Mouse (Mus musculus) left cerebral cortex, postnatal 4 days (tissue): ENCODE data around the gene Ccdc191. TPM values are rescaled to one million over a fixed set of nuclear protein-coding genes. Genes with fewer than 3 reads are reported as not detected.

Experiments
- DNase-seq: peaks from one replicate; pipeline ENCODE4 v3.0.0-alpha.2; 2022
- intact Hi-C: fragments of 180-260 bp; cut with DNase I; formaldehyde crosslinking; loops from one replicate; pipeline ENCODE4 v1.15.1; 2025
- total RNA-seq, 2 experiments: library from RNA; stranded (reverse); gene quantifications; 2 replicates each; pipeline ENCODE4 v1.2.3; 2021

The Ccdc191 gene
- 1 to 10 TPM; 2.4 to 3.8 TPM for total RNA-seq

GRCm38 (mm10) chr16:43889208-43890004 is at the start of gene Ccdc191:
TSS of gene Ccdc191 (plus strand) at chr16:43889800.
- intact Hi-C loops: loop anchor here (5.0 kb wide), 1 partner anchor 173 kb away; the partner anchor contains the start of gene Gramd1c
- DNase-seq: peak; percentile 99

DNA sequence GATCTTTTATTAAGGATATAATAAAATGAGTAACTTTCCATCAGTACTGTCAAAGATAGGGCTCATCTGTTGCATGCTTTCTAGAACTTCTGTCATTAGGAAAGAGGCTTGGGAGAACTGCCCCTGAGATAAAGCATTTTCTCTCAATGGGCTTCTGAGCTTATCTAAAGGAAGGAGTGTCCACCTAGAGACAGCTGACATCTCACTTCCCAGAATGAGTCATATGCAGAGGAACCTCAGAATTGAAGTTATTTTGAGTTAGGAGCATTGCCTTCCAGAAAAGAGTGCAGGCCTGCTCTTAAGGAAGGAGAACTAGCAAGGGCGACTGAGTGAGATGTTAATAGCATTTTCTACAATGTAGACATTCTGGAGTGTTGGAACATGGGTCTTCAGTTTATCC is 48.4 kb upstream of the Ccdc191 start:
- no peak for DNase-seq
- intact Hi-C loops: no loop called here

DNA sequence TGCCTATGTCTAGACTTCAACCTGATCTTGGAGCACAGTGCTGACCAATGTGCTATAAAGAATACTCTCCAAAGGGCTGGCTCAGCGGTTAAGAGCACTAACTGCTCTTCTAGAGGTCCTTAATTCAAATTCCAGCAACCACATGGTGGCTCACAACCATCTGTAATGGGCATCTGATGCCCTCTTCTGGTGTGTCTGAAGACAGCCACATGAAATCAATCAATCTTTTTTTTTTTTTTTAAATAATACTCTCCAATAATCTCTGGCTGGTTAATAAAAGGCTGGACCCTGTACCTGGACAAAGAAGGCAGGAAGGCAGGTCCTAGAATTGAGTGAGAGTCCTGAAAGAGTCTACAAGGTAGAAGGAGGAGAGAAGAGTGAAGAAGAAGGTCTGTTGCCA is 39.8 kb upstream of the Ccdc191 start:
- intact Hi-C loops: no loop called here

DNA sequence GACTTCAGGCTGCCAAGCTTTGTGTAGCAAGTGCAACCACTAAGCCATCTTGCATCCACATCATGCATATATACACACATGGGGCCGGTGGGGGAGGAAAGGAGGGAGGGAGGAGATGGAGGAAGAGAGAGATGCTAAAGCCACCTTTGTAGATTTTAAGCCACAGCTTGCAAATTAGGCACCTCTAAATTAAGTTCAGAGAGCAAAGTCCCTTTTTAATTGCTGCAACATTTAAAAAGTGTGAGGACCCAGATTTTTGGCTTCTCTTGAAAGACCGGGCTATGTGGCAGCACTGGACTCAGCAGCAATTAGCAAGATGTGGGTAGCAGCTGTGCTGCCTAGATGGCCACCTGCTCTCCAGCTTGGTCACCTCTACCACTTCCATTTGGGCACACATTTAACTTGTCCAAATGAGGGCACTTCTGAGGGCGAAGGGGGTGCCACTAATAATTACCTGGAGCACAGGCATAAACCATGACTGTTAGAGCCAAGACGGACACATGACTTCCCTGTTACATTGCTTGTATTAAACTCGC is 30.6 kb upstream of the Ccdc191 start:
- no peak for DNase-seq
- intact Hi-C loops: no loop called here

More for the DNA sequence above, 39.8 kb upstream of the Ccdc191 start:
- DNase-seq: no peak

- DNase-seq: no peak
- intact Hi-C loops: no loop called here
Observed at GRCm38 (mm10) chr16:43860624-43861023, 29.0 kb upstream of the Ccdc191 start.

DNA sequence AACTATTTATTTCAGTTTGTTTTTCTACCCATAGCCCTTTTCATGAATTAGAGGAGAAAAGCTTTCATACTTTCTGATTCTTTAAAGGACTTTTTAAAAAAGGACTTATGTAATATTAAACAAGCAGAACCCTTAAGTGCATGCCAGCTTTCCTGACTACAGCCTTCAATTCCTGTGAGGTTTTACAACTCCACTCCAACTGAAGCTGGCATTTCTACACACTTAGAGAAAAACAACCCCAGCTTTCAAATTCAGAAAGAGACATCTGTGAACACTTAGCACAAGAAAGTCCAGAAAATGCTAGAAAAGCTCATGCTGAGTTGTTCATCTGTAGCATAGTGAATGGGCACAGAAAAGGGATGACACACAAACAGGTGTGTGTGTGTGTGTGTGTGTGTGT is 19.8 kb upstream of the Ccdc191 start:
- DNase-seq: no peak
- intact Hi-C loops: no loop called here

DNA sequence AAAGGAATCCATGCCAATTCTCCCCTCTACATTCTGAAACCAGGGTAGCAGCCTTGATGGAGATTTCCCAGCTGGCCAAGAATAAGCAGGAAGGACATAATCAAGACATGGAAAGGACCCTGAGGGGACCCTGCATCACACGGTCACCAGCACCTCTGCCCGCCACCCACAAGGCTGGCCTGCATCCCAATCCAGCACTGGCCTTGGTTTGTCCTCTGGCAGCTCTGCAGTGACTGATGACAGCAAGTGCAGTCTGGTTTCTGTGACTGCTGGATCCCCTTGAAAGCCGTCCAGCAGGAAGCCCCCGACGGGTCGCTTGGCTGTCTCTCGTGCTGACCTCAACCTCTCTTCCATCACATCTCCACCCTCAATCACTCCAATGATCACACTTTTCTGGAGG is 18.2 kb upstream of the Ccdc191 start:
- DNase-seq: no peak
- intact Hi-C loops: no loop called here

GRCm38 (mm10) chr16:43879769-43880168 is 9.8 kb upstream of the Ccdc191 start:
- intact Hi-C loops: no loop called here
- no peak for DNase-seq

- intact Hi-C loops: no loop called here
- DNase-seq: no peak
Observed at GRCm38 (mm10) chr16:43881636-43882035, 8.0 kb upstream of the Ccdc191 start.

DNA sequence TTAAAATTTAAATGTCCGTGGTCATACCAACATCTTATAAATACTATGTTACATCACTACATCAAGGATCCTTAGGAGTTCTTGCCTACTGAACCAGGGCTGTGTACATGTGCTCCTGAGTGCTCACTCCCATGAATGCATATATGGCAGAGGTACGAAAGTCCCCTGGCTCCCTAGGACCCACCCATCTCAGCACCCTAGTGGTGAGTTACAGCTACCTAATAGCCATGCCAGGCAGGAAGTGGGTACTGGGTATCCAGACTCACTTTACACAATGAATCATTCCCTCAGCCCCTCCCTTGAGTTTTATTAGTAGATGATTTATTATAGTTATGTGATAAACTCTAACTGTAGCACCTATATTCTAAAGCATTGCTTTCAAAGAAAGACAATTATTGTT is 7.3 kb upstream of the Ccdc191 start:
- intact Hi-C loops: no loop called here
- DNase-seq: no peak

DNA sequence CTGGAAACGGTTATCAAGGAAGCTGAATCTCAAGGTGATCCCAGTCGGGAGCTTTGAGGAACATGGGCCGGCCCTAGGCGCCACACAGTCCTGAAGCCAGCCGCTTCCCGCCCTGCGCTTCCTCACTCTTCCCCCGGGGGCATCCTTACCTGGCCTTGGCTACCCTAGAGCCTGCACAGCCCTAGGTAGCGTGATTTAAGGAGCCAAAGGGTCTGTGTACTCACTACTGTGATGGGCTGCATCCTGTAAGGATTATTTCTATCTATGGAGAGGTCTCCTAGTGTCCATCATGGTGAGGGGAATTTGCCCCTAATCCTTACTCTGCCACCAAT is 371 bp downstream of the Ccdc191 start:
- intact Hi-C loops: no loop called here

DNA sequence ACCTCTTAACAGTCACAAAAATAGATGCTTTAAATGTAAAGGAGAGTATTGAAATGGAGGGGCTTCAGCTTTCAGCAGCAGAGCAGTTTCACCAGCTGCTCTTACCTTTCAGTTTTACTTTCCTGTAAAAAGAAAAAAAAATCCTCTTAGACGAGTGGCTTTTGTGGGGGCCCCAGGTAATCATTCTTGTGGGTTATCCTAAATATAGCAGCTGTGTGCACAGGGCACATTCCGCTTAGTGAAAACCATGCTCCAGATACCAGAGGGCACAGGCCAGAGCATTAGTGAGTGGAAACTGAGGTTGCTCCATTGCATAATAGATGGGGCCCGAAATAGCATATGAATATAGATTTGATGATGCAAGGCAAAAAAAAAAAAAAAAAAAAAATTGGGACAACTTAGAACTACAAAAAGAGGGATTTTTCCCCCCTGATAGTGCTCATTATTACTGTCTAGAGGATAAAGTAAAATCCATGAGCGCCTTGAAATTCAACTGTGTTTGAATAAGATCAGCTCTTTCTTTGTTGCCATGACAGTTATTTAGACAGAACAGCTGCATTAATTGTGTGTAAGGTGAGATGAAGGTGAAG is 1.2 kb downstream of the Ccdc191 start:
- intact Hi-C loops: no loop called here
- no peak for DNase-seq

More for the DNA sequence above, 371 bp downstream of the Ccdc191 start:
- peak; percentile 79 for DNase-seq

- no peak for DNase-seq
- intact Hi-C loops: no loop called here
Observed at GRCm38 (mm10) chr16:43894501-43894900, 4.9 kb downstream of the Ccdc191 start.

DNA sequence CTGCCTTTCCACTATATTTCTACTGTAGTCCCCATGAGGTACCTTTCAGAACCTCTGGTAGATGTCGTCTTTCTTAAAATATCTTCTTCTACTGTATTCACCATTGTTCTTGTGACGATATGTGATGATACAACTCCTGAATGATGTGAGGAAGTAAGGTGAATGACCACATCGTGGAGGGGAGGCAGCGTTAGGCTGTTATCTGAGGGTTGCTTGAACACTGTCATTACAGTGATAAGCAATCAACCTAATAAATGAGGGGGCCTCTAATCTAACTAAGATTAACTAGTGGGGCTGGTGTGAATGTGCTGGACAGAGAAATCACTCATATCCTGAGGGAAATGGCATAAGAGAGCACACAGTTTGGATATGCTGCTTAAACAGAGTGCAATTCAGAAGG is 10.5 kb downstream of the Ccdc191 start:
- no peak for DNase-seq
- intact Hi-C loops: no loop called here

- intact Hi-C loops: no loop called here
- no peak for DNase-seq
Observed at GRCm38 (mm10) chr16:43900571-43900970, 11.0 kb downstream of the Ccdc191 start.

DNA sequence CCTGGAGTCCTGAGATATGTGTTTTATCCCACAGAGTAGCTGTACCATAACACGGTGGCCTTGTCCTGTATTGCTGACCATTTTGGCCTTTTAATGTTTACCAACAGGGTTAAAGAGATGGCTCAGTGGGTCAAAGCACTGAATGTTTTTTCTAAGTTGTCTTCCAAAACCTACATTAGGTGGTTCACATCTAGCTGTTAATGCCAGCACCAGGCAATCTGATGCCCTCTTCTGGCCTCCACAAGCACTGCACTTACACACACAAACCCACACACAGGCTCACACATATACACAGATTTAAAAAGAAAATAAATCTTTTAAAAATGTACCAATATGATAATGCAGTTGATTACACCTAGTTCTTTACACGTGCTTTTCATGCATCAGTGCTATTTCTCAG is 19.3 kb downstream of the Ccdc191 start:
- intact Hi-C loops: no loop called here
- DNase-seq: no peak

DNA sequence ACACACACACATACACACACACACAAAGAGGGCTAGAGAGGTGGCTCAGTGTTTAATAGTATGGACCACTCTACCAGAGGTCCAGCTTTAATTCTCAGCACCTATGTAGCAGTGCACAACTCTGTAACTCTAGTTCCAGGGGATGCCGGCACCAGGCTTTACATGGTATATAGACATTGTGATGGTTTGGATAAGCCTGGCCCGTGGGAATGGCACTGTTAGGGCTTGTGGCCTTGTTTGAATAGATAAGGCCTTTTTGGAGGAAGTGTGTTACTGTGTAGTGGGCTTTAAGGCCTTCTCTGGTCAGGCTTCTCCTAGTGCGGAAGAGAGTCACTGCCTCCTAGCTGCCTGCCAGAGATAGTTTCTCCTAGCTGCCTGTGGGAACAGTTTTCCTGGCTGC is 29.3 kb downstream of the Ccdc191 start:
- DNase-seq: no peak
- intact Hi-C loops: no loop called here

GRCm38 (mm10) chr16:43922024-43922423 is 32.4 kb downstream of the Ccdc191 start:
- DNase-seq: no peak
- intact Hi-C loops: no loop called here

- no peak for DNase-seq
- intact Hi-C loops: no loop called here
Observed at GRCm38 (mm10) chr16:43922630-43923029, 33.0 kb downstream of the Ccdc191 start.

- intact Hi-C loops: no loop called here
Observed at GRCm38 (mm10) chr16:43925001-43925558, 35.5 kb downstream of the Ccdc191 start.

DNA sequence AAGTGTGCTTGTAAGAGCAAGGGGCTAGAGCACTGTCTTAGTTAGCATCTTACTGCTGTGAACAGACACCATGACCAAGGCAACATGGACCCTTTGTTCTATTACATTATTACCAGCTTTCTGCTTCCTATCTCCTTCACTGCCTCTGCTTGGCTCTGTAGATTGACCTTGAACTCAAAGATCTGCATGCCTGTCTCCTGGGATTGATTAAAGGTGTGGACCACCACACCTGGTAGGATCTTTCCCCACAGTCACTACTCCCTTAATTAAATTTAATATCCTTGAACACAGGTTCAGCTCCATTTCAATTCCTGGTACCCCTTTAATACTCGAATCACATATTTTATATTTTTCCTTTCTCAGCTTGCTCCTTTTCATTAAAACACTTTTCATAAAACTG is 36.2 kb downstream of the Ccdc191 start:
- DNase-seq: no peak
- intact Hi-C loops: no loop called here

More at GRCm38 (mm10) chr16:43925001-43925558, 35.5 kb downstream of the Ccdc191 start:
- DNase-seq: no peak

DNA sequence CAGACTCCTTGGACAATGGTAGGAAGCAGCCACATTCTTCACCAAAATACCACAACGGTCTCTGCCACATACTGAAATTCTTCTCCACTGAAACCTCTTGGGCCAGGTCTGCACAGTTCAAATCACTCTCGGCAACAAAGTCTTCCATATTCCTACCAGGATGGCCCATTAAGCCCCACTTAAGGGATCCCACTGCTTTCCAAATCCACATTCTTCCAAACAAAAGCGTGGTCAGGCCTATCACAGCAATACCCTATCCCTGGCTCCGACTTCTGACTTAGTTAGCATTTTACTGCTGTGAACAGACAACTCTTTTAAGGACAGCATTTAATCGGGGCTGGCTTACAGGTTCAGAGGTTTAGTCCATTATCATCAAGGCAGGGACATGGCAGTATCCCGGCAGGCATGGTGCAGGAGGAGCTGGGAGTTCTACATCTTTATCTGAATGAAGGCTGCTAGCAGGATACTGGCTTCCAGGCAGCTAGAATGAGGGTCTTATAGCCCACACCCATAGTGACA is 36.8 kb downstream of the Ccdc191 start, which contains the start of gene Qtrt2:
Qtrt2 (minus strand) TSS at position 469 of the 519 bp plus-strand sequence.
- intact Hi-C loops: no loop called here
- DNase-seq: no peak
